Mouse (Mus musculus) stomach, postnatal 0 days (tissue): ENCODE data around the gene Btbd2.

Experiments
- CTCF ChIP-seq: IDR thresholded peaks from 2 replicates; pipeline ENCODE4 v1.5.1; 2016; ENCODE audit warnings: antibody characterized with exemption, low read depth, mild to moderate bottlenecking, moderate library complexity
- EP300 ChIP-seq: optimal IDR thresholded peaks from 2 replicates; pipeline ENCODE3; 2016; ENCODE audit warnings: antibody characterized with exemption

GRCm38 (mm10) chr10:80671251-80671650 is 14.4 kb upstream of the Btbd2 start:
- TF ChIP-seq CTCF (no peak), EP300 (no peak)
